Comparison of ENCODE assay signal across 13 mouse cellular contexts in the genomic region with DNA sequence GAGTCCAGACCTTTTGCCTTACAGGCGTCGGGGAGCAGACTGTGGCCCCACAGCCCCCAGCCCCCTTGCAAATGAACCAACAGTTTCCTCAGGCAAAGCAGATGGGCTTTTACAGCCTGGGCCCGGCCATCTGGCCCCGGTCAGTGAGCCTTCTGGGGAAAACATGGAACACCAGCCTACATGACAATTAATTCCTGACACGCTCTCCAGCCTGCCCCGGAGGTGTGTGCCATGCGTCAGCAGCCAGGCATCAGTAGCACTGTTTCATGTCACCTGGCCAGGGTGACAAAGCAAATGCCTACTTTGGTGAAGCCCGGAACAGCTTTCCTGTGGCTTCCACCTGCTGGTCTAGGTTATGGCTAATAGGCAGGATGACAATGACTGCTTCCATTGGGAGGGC.
DNase-seq lines count a peak whose midpoint lies in the region; ATAC-seq lines count a peak whose summit lies in the region.
"Had no signal": no experiment of that assay in that cellular context is flagged by ENCODE, and none has a peak within 500 bp of the region (broad histone marks: within the 10 kb centered on the region; RNA-seq: fewer than 3 reads in every experiment).

No protein-coding gene starts in this region.

- no peak for ATAC-seq in midbrain, embryonic 14.5 days (ENCODE audit: low FRiP score, low TSS enrichment)
- no peak for ATAC-seq in midbrain, embryonic 16.5 days
- peak; percentile 53 for ATAC-seq in forebrain, embryonic 16.5 days
- ATAC-seq: intestine, postnatal 0 days had no signal

- H3K27ac ChIP-seq in midbrain, embryonic 14.5 days (replicated peaks; ENCODE audit: low read depth, low read length): no peak overlapping the region
- H3K27ac ChIP-seq in midbrain, embryonic 16.5 days (ENCODE audit: low read length): no peak overlapping the region
- no peak overlapping the region for H3K27ac ChIP-seq in forebrain, embryonic 16.5 days (ENCODE audit: low read length)
- H3K27ac ChIP-seq: limb, embryonic 12.5 days had no signal

- H3K4me2 ChIP-seq in midbrain, embryonic 14.5 days (ENCODE audit: low read length): no peak overlapping the region
- H3K4me2 ChIP-seq in midbrain, embryonic 16.5 days (ENCODE audit: low read length): no peak overlapping the region
- no peak overlapping the region for H3K4me2 ChIP-seq in forebrain, embryonic 16.5 days (ENCODE audit: low read length)
- H3K4me2 ChIP-seq: limb, embryonic 12.5 days; lung, embryonic 14.5 days had no signal

- peaks cover 5% of the 10 kb centered on the region; the same call in 1 of the 2 replicates for H3K4me1 ChIP-seq in midbrain, embryonic 14.5 days (ENCODE audit: control insufficient read depth, insufficient read depth, low read length)
- peaks cover 4% of the 10 kb centered on the region for H3K4me1 ChIP-seq in midbrain, embryonic 16.5 days (ENCODE audit: control insufficient read depth, insufficient read depth, low read length)
- peaks cover 19% of the 10 kb centered on the region for H3K4me1 ChIP-seq in forebrain, embryonic 16.5 days (replicated peaks; ENCODE audit: control insufficient read depth, insufficient read depth, low read length)

- no peak overlapping the region for H3K9ac ChIP-seq in midbrain, embryonic 14.5 days (replicated peaks; ENCODE audit: low read length)
- no peak overlapping the region for H3K9ac ChIP-seq in midbrain, embryonic 16.5 days (ENCODE audit: low read depth, low read length)
- H3K9ac ChIP-seq in forebrain, embryonic 16.5 days (replicated peaks; ENCODE audit: low read depth, low read length): no peak overlapping the region
- H3K9ac ChIP-seq: limb, embryonic 12.5 days; lung, embryonic 14.5 days had no signal

- H3K36me3 ChIP-seq in midbrain, embryonic 14.5 days (ENCODE audit: control insufficient read depth, insufficient read depth, low read length): no peaks in the 10 kb centered on the region
- no peaks in the 10 kb centered on the region for H3K36me3 ChIP-seq in midbrain, embryonic 16.5 days (ENCODE audit: control insufficient read depth, insufficient read depth, low read length)
- no peaks in the 10 kb centered on the region for H3K36me3 ChIP-seq in forebrain, embryonic 16.5 days (ENCODE audit: control insufficient read depth, insufficient read depth)
- H3K36me3 ChIP-seq: G1E; limb, embryonic 12.5 days had no signal

- no peaks in the 10 kb centered on the region for H3K27me3 ChIP-seq in midbrain, embryonic 14.5 days (ENCODE audit: control insufficient read depth, insufficient read depth, low read length)
- H3K27me3 ChIP-seq in midbrain, embryonic 16.5 days (ENCODE audit: control insufficient read depth, insufficient read depth, low read depth, low read length): no peaks in the 10 kb centered on the region
- no peaks in the 10 kb centered on the region for H3K27me3 ChIP-seq in forebrain, embryonic 16.5 days (replicated peaks; ENCODE audit: control insufficient read depth, insufficient read depth, low read length)
- H3K27me3 ChIP-seq: limb, embryonic 12.5 days had no signal

- peak; percentile 19 for DNase-seq in adrenal gland, adult 8-10 months
- no peak for DNase-seq in adrenal gland, postnatal 4 days (ENCODE audit: low spot score in 2 of 2)
- DNase-seq in midbrain, embryonic 14.5 days: peak; percentile 38
- DNase-seq in mesoderm, embryonic 11.5 days (ENCODE audit: low read depth, low spot score): peak; percentile 24
- no peak for DNase-seq in frontal cortex, postnatal 14 days (ENCODE audit: low spot score in 2 of 2)
- DNase-seq in urinary bladder, postnatal 25 days (ENCODE audit: low spot score): no peak
- DNase-seq: lung, embryonic 14.5 days; thymus, postnatal 14 days had no signal

- H3K4me3 ChIP-seq in midbrain, embryonic 14.5 days (replicated peaks; ENCODE audit: low read depth, low read length): no peak overlapping the region
- no peak overlapping the region for H3K4me3 ChIP-seq in midbrain, embryonic 16.5 days (ENCODE audit: low read depth, low read length)
- no peak overlapping the region for H3K4me3 ChIP-seq in forebrain, embryonic 16.5 days (replicated peaks; ENCODE audit: low read length)
- H3K4me3 ChIP-seq: limb, embryonic 12.5 days had no signal

- 50% methylated on average over 8 of the region's 8 CpGs for WGBS in midbrain, embryonic 14.5 days
- WGBS in midbrain, embryonic 16.5 days: 56% methylated on average over 8 of the region's 8 CpGs
- 53% methylated on average over 8 of the region's 8 CpGs for WGBS in forebrain, embryonic 16.5 days

- no peaks in the 10 kb centered on the region for H3K9me3 ChIP-seq in midbrain, embryonic 14.5 days (ENCODE audit: control insufficient read depth, low read length)
- H3K9me3 ChIP-seq in midbrain, embryonic 16.5 days (replicated peaks; ENCODE audit: control insufficient read depth, low read length, poor library complexity, severe bottlenecking): no peaks in the 10 kb centered on the region
- H3K9me3 ChIP-seq in forebrain, embryonic 16.5 days (ENCODE audit: control insufficient read depth, low read length): no peaks in the 10 kb centered on the region
- H3K9me3 ChIP-seq: G1E; limb, embryonic 12.5 days had no signal

Comparison
In these comparisons a context has a peak if more than half of its experiments do, and no peak if none do; other contexts are left out.
1. DNase-seq: peak in adrenal gland, adult 8-10 months (single experiment), midbrain, embryonic 14.5 days (single experiment) and mesoderm, embryonic 11.5 days (single experiment); none in adrenal gland, postnatal 4 days (0 of 2), frontal cortex, postnatal 14 days (0 of 2) and urinary bladder, postnatal 25 days (single experiment).